Mouse (Mus musculus) frontal cortex, postnatal 10 days (tissue): ENCODE measurements around the gene Sult1c1.
"Not testable (repeated sequence)": the region's sequence is repeated elsewhere in the genome, so short reads cannot be mapped to it uniquely, and the experiment has no call there.

Source experiments
- DNase-seq, 2 experiments: peaks; one replicate each; pipeline ENCODE4 v3.0.0; 2022; ENCODE audit warnings: low spot score in 2 of 2, mixed read lengths in 1 of 2

The Sult1c1 gene

DNA sequence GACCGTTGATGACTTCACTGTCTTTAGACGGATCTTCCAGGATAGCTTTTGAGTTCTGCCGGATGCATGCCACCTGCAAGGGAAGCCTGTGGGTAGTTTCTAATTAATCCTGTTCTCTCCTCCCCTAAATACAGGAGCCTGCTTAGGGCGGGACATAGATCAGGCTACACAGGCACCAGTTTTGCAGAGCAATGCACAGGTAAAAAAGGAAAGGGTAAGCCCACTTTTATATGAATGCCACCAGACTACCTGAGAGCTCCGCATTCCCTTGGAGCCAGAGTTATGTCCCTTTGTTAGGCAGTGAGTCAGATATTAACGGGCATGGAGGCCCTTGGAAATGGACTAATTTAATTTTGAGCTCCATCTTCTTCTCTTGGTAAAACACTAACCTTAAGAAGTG, at the start of gene Sult1c1:
TSS of gene Sult1c1 (minus strand) at position 101 of the 400 bp plus-strand sequence.
- DNase-seq = no peak

DNA sequence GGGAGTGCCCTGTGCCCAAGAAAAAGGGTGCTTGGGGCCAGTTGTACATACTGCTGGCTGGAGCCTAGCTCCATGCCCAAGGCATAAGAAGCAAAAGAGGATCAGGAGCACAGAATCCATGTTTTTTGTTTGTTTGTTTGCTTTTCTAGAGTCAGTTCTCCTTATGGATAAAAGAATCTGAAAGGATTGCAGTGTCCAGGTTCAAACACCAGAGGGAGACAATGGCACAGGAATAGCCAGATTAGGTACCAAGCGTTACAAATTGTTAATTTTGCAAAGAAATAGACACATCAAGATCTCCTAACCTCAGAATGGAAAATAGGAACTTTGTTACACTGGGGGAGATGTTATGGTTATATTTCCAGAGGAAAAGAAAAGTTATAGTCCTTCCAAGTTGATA, 23.7 kb upstream of the Sult1c1 start:
- DNase-seq = no peak

DNA sequence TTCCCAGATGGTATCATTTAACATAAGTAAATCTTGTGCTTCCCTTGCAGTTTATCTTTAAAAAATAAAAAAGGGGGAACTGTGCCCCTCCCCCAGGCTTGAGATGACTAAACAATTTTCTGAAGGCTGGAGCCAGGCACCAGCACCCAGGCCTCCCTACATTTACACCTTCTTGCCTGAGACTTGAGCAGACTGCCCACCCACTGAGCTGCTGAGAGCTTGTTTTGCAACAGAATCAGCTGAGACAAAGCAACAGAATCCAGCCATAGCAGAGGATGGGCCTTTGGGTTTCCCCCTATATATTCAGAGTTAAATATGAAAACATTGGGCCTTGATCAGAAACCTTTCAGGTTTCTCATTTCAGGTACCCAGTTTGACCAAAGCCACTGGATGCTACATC, 20.7 kb upstream of the Sult1c1 start:
- DNase-seq = no peak

DNA sequence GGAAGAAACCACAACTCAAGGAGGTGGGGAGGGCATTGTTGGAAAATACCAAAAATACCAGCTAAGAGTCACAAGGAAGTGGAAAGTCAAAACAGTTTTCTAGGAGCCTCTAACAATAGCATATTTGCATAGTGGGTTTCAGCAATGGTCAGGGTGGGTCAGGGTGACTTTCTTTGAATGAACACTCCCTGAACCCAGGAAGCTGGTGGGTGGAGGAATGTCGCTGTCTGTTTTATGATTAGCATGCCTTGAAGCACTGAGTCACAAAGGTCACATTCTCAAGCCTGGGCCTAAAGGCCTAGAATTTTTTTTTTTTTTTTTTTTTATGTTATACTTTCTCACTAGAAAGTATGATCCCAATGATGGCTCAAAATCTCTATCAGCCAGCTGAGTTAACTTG, 20.1 kb upstream of the Sult1c1 start:
- DNase-seq = not testable (repeated sequence)

GRCm38 (mm10) chr17:54003522-54003921, 13.0 kb upstream of the Sult1c1 start:
- DNase-seq = no peak

- no peak for DNase-seq
Measured at GRCm38 (mm10) chr17:53973606-53974005, 16.9 kb downstream of the Sult1c1 start.

- no peak for DNase-seq
Measured at GRCm38 (mm10) chr17:53941569-53942162, 48.8 kb downstream of the Sult1c1 start.

DNA sequence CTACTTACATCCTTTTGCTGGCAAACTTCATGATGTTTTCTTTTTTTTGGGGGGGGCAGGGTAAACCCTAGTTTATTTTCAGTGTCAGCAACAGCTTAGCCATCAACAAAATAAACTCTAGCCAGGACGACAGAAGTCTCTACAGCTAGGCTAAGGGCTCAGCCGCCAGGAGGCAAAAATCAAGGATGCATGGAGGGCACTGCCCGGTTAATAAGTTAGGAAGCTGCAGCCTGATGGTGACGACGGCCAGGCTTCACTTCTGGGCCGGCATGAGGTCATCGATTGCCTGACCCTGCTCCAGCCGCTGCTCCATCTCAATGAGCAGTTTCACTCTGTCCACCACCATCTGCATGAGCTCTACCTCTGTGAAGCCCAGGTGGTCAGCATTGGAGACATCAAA, 49.7 kb downstream of the Sult1c1 start:
- no peak for DNase-seq
